Mouse (Mus musculus) embryo, embryonic 11.5 days (tissue): ENCODE results near the gene Brd2.
"Not testable (repeated sequence)": the region's sequence is repeated elsewhere in the genome, so short reads cannot be mapped to it uniquely, and the experiment has no call there.

ENCODE experiments used
- DNase-seq: peaks from one replicate; pipeline ENCODE4 v3.0.0-alpha.2; 2012; ENCODE audit warnings: low read depth, low spot score

Brd2 gene

DNA sequence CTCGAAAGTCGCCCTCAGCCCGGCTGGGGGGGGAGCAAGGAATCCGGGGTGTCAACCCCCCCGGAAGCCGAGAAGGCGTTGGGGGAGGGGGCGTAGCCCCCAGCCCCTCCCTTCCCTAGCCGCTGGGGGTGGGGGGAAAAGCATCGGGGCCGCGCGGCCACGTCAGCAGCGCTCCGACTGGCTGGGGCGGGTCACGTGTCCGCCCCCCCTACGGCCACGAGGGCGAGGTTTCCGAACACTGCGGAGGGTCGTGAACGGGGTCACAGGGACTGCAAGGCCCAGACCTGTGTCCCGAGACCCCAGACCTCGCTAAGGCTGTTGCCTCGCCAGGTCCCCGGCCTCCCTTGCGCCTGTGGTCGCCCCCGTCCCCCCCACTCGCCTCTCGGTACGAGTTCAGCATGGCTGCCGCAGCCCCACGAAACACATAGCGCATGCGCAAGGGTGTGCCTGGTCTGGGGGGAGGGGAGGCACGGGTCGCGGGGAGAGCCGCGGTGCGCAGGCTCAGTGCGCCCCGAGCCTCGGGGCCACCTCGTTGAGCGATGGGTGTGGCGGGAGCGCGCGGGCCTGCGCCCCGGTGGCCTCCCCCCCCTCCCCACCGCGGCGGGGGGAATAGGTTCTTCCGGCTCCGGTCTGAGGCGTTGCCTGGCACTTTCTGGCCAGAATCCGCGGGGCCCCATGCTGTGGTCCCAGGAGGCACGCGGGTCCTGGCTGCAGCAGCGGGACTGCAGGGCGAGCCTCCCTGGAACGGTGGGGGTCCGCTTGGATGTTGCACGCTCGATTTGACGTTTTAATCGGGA, at the start of gene Brd2:
Gene Brd2, minus strand, starts transcription at position 447 of the 797 bp plus-strand sequence.
- DNase-seq: peak; percentile 95

DNA sequence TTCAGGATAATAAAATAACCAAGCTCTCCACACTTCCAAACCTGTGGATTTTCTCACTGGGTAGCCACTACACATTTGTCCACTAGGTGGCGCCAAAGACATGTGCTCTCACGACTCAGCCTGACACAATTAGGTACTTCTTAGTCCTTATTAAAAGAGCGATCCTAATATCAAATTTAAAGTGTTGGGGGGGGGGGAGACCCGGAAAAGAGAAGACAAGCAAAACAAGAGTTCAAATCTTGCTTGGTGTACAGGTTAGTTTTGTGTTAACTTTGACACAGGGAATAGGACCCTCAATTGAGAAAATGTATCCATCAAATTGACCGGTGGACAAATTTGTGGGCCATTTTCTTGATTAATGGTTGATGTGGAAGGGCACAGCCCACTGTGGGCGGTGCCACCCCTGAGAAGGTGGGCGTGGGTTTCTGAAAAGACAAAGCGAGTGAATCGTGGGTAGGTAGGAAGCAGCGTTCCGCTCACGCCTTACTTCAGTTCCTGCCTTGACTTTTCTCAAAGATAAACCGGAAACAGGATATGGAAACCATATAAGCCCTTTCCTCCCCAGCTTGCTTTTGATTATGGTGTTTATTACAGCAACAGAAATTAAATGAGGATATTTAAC, 48.6 kb upstream of the Brd2 start:
- peak; percentile 46 for DNase-seq

DNA sequence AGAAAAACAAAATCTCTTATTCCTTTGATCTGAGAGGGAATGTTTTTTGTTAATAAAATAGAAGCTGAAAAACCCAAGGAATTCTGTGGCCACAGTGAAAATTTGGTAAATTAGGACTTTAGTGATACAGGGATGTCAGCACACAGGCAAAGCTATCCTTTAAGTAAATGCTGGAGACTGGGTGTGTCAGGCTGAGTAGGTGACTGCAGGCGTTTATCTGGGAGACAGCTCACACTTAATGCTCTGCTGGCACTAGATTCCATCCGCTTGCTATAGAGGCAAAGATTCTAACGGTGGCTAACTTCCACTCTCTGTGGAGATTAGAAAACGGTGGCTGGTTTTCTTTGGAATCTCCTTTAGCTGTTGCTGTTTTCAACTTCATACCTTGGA, 48.0 kb upstream of the Brd2 start:
- no peak for DNase-seq

DNA sequence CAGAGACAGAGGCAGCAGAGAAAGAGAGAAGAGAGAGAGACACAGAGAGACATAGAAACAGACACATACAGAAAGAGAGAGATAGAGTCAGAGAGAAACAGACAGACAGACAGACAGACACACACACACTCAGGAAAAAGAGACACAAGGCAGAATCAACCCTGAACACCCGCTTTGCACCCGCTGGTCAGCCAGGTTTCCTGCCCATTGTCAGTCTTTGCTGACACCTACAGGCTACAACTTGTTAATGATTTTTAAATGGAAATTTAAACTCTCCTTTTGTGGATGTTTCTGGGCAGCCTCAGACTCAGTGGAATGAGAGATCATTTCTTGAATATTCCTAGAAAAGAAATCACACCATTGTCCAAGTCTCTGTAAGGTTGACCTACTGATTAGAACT, 46.8 kb upstream of the Brd2 start:
- peak; percentile 32 for DNase-seq

DNA sequence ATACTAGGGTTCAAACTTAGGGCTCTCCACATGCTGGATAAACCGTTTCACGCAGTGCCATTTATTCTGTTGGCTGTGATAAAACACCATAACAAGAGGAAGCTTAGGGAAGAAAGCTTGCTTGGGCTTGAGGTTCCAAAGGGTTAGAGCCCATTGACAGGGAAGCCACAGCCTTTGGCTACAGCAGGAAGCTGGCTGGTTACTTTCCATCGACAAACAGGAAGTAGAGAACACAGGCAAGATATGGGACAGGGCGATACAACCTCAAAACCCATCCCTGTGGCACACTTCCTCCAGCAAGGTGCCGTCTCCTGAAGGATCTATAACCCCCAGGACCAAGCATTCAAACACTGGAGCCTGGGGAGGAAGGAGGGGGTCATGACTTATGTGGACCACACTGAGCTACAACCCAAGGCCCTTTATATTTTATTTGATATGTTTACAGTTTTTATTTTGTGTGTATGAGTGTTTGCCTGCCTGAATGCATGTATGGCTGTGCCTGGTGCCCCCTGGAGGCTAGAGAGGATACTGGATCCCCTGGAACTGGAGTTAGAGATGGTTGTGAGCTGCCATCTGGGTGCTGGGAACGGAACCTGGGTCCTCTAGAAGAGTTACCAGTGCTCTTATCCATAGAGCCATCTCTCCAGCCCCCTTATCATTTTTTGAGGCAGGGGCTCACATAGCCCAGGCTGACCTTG, 42.7 kb upstream of the Brd2 start:
- DNase-seq: no peak

DNA sequence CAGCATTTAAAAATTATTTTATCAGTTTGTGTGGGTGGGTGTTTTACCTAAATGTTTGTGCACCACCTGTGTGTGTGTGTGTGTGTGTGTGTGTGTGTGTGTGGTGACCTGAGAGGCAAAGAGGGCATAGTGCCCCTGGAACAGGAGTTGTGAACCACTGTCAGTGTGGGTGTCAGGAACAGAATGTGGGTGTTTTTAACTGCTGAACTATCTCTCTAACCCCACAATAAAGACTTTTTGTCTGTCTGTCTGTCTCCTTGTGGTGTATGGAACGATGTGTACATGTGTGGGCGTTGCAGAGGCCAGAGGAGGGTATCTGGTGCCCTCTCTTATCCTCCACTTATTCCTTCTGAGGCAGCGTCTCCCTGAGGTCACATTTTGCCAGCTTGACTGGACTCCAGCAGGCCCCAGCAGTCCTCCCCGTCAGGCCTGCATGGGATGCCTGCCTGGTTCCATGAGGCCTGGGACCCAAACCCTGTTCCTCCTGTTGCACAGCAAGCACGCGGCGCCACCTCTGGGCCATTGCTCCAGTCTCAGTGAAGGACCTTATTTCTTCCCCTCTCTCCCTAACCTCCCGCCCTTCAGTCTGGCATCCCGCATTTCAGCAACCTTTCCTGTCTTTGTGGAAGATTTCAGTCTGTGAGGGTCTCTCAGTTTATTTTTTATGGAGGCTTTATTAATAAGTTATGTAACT, 41.9 kb upstream of the Brd2 start:
- no peak for DNase-seq

DNA sequence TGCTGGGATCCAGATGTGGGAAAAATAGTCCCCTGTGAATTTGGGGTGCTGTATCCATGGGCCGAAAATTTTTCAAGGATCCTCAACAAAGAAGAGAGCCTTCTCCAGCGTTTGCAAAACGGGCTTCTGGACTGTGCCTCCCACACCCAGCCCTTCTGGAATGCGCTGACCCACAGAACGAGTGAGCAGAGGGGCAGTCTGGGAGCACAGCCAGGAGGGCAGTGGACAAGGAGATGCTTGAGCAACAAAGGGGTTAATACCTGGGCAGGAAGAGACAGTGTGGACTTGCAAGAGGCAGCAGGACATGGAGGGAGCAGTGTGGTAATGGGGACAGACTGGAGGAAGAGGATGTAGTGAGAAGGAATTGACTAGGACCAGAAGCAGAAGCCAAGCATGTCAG, 33.1 kb upstream of the Brd2 start:
- DNase-seq: no peak

DNA sequence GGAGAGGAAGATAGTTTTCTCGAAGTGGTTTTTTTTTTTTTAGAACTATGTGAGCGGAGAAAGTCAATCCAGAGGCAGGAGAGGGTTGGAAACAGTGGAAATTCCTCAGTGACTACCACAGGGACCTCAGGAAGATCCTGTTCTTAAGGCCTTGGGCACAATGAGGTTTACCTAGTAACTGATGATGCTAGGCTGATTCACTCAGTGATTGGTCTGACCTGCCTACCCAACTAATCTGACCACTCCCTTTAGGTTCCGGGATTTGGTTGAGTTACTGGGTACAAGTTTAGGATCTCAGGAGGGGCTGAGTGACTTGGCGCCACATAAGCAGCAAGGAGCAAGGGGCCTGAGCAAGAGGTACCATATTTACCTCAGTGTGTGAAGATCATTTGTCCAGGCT, 30.5 kb upstream of the Brd2 start, which contains the start of gene H2-DMb1:
Gene H2-DMb1, plus strand, starts transcription at position 150 of the 400 bp plus-strand sequence.
- DNase-seq: no peak

DNA sequence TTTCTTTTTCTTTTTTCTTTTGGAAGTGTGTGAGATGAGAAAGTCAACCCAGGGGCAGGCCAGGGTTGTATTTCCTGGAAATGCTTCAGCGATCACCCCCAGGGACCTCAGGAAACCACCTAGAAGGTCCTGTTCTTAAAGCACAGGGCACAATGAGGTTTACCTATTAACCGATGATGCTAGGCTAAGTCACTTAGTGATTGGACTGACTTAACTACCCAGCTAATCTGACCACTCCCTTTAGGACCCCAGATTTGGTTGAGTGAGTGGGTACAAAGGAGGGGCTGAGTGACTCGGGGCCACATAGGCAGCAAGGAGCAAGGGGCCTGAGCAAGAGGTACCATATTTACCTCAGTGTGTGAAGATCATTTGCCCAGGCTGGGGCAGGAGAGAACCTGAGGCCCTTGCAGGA, 22.5 kb upstream of the Brd2 start:
- DNase-seq: no peak

DNA sequence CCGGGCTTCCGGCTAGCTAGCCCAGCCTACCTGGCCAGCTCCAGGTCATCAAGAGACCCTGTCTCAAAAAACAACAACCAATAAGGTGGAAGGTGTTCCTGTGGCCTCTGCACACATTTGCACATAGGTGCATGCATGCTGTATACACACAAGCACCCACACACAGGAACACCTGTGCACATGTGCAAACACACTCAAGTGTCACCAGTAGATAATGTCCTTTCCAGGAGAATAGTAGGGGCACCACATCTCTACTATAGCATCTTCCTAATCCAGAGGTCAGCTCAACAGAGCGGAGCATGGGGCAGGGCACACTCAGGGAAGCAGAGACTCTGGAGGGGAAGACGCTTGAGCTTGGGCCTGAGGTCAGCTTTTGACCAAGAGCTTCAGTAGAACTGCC, 21.8 kb upstream of the Brd2 start:
- DNase-seq: not testable (repeated sequence)

DNA sequence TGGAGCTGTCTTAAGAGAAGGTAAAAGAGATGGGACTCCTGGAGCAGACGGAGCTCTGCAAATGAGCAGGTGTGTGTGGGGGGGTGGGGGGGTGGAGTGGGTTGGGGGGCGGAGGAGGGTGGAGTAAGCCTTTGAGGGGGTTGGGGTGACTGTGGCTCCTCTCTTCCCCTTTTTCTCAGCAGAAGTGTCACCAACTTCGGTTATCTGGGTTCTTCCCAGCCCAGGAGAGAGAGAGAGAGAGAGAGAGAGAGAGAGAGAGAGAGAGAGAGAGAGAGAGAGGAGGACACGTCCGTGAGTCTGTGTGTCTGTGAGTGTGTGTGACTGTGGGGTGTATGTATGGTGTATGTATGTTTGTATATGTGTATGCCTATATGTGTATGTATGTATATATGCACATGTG, 21.0 kb upstream of the Brd2 start:
- no peak for DNase-seq

DNA sequence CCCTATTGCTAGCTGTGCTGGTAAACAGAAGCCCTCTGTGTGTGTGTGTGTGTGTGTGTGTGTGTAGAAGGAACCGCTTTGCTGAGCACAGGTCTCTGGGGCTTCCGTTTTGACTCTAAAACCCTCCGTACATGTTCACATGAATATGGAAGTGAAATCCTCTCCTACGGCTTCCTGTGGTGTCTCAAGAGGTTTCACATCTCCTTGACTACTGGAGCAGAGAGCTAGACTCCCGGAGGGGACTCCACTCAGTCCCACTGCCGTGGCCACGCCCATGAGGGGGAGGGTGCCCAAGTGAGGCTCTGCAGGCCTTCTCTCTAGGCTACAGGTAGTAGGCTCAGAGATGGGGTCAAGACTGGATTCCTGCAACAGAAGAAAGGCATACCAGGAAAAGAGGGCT, 20.6 kb upstream of the Brd2 start, which contains the start of gene H2-DMb2:
Gene H2-DMb2, plus strand, starts transcription at position 275 of the 400 bp plus-strand sequence.
- no peak for DNase-seq

DNA sequence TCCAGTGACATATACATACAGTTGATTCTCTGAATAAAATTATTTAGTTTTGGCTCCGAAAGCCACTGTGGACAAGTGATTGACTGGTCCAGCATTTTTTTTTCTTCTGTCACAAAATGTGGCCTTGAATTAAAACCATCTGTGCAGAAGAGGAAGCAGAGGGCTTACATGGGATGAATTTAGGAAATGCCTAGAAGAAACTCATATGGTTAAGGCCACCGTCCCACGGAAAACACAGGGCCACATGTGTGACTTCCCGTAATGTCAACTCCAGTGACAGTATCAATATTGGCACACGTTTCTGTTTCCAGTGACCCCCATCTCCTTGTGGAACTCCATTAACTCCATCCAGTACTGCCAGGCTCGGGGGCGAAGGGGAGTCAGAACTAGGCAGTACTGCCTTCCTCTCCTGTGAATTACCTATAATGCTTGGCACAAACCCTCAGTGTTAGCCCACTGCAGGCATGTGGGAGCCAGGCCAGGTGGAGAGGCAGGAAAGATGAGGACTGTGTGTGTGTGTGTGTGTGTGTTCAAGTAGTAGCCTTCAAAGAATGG, 20.1 kb upstream of the Brd2 start:
- no peak for DNase-seq

DNA sequence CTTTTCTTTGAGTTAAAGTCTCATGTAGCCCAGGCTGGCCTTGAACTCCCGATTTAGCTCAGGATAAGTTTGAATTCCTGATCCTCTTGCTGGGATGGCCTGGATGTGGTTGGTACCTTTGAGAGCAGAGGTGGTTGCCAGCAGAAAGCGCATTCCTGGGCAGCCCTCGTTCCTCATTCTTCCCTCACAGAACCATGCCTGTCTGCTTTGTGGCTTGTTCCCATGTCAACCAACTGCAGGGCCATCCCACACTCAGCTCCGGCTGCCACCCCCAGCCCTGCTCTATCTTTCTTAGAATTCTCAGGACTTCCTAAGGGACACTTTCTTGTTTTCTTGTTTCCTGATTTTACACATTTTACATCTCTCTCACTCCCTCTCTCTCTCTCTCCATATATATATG, 19.0 kb upstream of the Brd2 start:
- no peak for DNase-seq

DNA sequence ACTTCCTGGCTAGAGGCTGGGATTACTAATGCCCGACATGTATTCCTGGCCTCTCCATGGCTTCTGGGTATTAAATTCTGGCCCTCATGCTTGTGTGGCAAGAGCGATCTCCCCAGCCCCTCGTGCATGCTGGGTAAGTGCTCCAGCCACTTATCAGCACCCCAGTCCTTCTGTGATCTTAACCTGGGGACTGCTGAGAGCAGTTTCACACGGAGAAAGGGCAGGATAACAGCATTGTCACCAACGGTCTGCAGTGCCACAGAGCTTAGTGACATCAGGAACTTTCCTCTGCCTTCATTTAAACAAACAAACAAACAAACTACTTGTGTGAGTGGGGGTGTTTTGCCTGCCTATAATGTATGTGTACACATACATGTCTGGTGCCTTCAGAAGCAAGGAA, 17.8 kb upstream of the Brd2 start:
- DNase-seq: no peak

DNA sequence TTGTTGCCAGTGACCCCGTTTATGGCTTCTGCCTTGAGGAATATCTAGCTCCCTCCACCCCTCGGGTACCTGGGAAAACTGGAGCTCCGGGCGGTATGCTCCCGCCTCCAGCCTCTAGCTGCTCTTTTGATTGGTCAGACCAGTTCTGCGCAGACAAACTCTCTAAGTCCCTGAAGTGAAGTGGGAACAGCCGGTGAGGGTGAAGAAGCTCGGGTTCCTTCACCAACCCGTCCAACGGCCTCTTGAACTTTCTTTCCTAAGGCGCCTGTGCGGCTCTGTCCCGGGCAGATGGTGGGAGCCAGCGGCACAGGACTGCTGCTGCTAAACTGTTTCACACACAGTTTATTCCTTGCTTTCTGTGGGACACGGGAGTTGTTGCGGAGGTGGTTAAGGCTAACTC, 17.0 kb upstream of the Brd2 start:
- DNase-seq: no peak

DNA sequence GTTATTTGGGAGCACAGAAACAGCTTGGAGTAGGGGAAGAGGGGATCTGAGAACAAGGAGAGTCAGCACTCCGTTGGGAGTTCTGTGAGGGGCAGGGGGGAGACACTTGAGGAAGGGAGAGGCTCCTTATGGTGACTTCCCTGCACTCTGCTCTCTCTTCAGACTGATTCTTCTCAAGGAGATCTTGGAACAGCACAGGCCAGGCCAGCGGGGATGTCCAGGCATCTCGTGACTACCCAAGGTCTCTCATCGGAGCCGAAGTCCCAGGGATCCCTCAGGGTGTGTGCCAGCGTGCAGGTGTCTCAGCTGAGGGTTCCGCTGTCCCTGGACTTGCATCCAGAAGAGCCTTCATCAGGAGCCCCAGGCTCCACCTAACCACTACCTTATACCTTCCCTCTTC, 16.2 kb upstream of the Brd2 start:
- no peak for DNase-seq

DNA sequence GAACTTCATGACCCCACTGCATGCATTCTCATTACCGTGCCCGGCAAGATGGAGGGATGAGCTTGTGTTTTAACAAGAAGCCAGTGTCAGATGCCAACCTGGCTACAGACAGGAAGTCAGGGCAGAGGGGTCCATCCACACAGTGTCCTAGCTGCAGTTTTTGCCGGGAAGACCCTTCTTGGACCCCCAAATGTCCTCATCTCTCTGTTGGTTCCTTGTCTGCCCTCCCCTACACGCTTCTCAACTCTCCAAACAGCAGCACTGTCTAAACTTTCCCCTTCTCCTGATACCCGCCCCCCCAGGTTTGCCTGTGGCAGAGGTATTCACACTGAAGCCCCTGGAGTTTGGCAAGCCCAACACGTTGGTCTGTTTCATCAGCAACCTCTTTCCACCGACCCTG, 15.2 kb upstream of the Brd2 start:
- DNase-seq: no peak

DNA sequence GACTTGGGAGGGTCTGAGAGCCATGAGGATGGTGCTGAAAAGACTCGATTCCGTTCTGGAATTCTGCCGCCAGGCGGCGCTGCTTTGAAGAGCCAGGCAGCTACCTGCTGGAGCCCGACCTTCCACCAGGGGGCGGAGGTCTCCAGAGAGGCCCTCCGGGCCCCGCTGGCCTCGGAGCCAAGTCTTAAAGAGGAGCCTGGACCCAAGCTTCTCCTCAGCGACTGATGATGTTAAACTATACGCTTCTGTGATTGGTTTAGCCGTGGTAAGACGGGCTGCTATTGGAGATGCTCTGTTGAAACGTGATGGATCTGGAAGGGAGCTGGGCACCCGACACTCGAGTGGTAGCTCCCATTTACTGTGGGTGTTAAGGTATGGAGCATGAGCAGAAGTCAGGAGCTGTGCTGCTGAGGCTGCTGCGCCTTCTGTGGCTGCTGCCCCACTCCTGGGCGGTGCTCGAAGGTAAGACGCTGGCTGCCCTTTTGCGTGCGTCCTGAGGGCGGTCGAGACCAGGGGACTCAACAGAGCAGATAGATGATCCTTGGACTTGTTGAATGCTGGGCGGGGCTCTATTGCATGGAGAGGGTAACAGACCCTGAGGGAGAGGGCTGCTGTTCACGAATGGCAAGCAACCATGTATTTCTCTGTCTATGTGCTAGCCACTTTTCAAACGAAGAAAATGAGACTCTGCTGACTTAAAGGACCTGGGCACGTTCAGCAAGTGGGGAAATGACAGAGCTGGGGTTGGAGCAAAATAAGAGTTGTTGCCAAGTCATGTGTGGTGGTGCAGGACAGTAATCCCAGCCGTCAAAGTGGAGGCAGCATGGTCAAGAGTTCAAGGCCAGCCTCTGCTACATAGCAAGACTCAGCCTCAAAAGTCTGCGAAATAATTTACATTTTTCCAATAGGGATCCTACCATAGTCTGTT, 13.1 kb upstream of the Brd2 start:
- peak; percentile 98 for DNase-seq

DNA sequence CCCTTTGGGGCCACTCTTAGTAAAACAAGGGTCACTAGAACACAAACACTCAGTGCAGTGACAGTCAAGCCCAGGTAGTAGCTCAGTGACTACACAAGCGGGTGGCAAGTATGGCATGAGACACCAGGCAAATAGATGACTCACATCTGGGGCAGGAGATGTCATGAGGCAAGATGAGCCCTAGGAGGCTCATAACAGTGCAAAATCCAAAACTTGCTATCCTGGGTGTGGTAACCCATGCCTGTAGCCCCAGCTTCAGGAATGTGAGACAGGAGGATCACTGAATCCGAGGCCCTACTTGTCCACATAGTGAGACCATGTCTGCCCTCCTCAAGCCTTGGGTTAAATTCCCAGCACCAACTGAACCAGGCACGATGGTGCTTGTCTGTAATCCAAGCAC, 12.0 kb upstream of the Brd2 start:
- no peak for DNase-seq

DNA sequence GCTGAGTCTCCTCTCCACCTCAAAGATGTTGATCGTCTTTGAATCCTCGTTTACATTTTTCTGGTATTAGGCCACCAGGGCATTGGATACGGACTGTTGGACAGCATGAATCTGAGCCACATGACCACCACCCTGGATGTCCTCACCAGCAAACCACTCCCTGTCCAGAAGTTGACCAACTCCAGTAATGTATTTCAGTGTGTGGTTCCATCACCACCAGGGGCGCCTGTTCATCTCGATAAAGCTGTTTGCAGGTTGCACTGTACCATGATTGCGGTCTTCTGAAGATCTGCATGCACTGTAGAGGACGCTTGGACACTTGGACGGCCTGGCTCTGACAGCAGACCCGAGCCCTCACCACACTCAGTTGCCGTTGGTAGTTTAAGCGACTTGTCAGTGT, 10.9 kb upstream of the Brd2 start:
- DNase-seq: no peak
